Mouse (Mus musculus) lung, adult 2 months (tissue): ENCODE results near the gene Mctp1. TPM values are rescaled to one million over a fixed set of nuclear protein-coding genes. Genes with fewer than 3 reads are reported as not detected.

Source experiments
- DNase-seq: peaks from one replicate; pipeline ENCODE4 v3.0.0; 2022
- H3K4me1 ChIP-seq: fragments of 200-500 bp; 2 replicates; pipeline ENCODE4 v1.6.1; 2011; ENCODE audit warnings: low read length; ENCODE audit not compliant: control insufficient read depth, insufficient read depth
- H3K4me3 ChIP-seq: fragments of 200-500 bp; replicated peaks from 2 replicates; pipeline ENCODE3; 2011; ENCODE audit warnings: low read depth, mild to moderate bottlenecking, control low read depth, low read length; ENCODE audit errors: extremely low read depth
- CTCF ChIP-seq: fragments of 200-500 bp; IDR thresholded peaks from 2 replicates; pipeline ENCODE4 v1.5.1; 2011; ENCODE audit warnings: mild to moderate bottlenecking, low read length, control low read depth; ENCODE audit not compliant: insufficient read depth
- POLR2A ChIP-seq: fragments of 200-500 bp; IDR thresholded peaks from 2 replicates; pipeline ENCODE4 v1.6.1; 2011; ENCODE audit warnings: low read depth, mild to moderate bottlenecking, control low read depth, low read length, borderline replicate concordance; ENCODE audit errors: extremely low read depth
- WGBS: fragments of 180-500 bp; shearing (Covaris S2); methylation state at CpG from one replicate; pipeline ENCODE4 v1.1.7; 2018; 5-methylcytosine and 5-hydroxymethylcytosine counted together
- polyA plus RNA-seq: library from polyadenylated mRNA; depleted of rRNA; stranded (reverse); fragments of >200 nt; gene quantifications from 2 replicates; pipeline ENCODE4 v1.2.3, GENCODE M21; 2012; rRNA removed

Mctp1 gene
- polyA plus RNA-seq, 1 experiment = 3.0 TPM

GRCm38 (mm10) chr13:77045375-77045774 is 661.0 kb downstream of the Mctp1 start:
- TF ChIP-seq CTCF (no peak), POLR2A (no peak)
- peaks cover 3% of the 10 kb centered on the region for H3K4me1 ChIP-seq
- H3K4me3 ChIP-seq = no peak overlapping the region
- no peak for DNase-seq
- 74% methylated on average over 1 of the region's 1 CpGs for WGBS

- 63% methylated on average over 10 of the region's 10 CpGs for WGBS
- no peak for DNase-seq
- H3K4me1 ChIP-seq = peaks cover 3% of the 10 kb centered on the region
- no peak for TF ChIP-seq CTCF
- TF ChIP-seq POLR2A = no peak
- no peak overlapping the region for H3K4me3 ChIP-seq
Observed at GRCm38 (mm10) chr13:77046416-77046815, 662.1 kb downstream of the Mctp1 start.

- no peak for DNase-seq
- H3K4me3 ChIP-seq = no peak overlapping the region
- peaks cover 3% of the 10 kb centered on the region for H3K4me1 ChIP-seq
- TF ChIP-seq POLR2A (no peak), CTCF (no peak)
- 48% methylated on average over 6 of the region's 6 CpGs for WGBS
Observed at GRCm38 (mm10) chr13:77047179-77047931, 663.0 kb downstream of the Mctp1 start.

GRCm38 (mm10) chr13:77048461-77048860 is 664.1 kb downstream of the Mctp1 start:
- WGBS = 77% methylated on average over 1 of the region's 1 CpGs
- peaks cover 3% of the 10 kb centered on the region for H3K4me1 ChIP-seq
- DNase-seq = no peak
- TF ChIP-seq POLR2A = no peak
- no peak for TF ChIP-seq CTCF
- H3K4me3 ChIP-seq = no peak overlapping the region

GRCm38 (mm10) chr13:77049736-77050135 is 665.4 kb downstream of the Mctp1 start:
- DNase-seq = no peak

GRCm38 (mm10) chr13:77063221-77063620 is 678.9 kb downstream of the Mctp1 start:
- no peak for TF ChIP-seq CTCF
- TF ChIP-seq POLR2A = no peak
- WGBS = 78% methylated on average over 1 of the region's 1 CpGs
- Histone ChIP-seq H3K4me3 (no peak overlapping the region), H3K4me1 (no peaks in the 10 kb centered on the region)
- DNase-seq = no peak

More at GRCm38 (mm10) chr13:77049736-77050135, 665.4 kb downstream of the Mctp1 start:
- H3K4me1 ChIP-seq = peaks cover 3% of the 10 kb centered on the region
- no peak for TF ChIP-seq CTCF
- TF ChIP-seq POLR2A = no peak
- 46% methylated on average over 3 of the region's 3 CpGs for WGBS
- no peak overlapping the region for H3K4me3 ChIP-seq

- TF ChIP-seq CTCF (no peak), POLR2A (no peak)
Observed at GRCm38 (mm10) chr13:77068847-77069246, 684.5 kb downstream of the Mctp1 start.

GRCm38 (mm10) chr13:77072030-77072429 is 687.7 kb downstream of the Mctp1 start:
- DNase-seq = no peak
- no peaks in the 10 kb centered on the region for H3K4me1 ChIP-seq
- TF ChIP-seq POLR2A = no peak
- TF ChIP-seq CTCF = no peak
- no peak overlapping the region for H3K4me3 ChIP-seq

More at GRCm38 (mm10) chr13:77068847-77069246, 684.5 kb downstream of the Mctp1 start:
- WGBS = 96% methylated on average over 1 of the region's 1 CpGs
- Histone ChIP-seq H3K4me3 (no peak overlapping the region), H3K4me1 (no peaks in the 10 kb centered on the region)
- DNase-seq = no peak

Other genes with a start within 250 kb of the Mctp1 start
- 0.20 and 0.93 TPM in 2 replicates for gene Fam81b, start 79.5 kb upstream of the Mctp1 start, polyA plus RNA-seq